Mouse (Mus musculus): ENCODE results near the gene Meis1.
A peak's percentile ranks its signal among the peaks of the same experiment; 100 is the strongest.

Meis1 gene

DNA sequence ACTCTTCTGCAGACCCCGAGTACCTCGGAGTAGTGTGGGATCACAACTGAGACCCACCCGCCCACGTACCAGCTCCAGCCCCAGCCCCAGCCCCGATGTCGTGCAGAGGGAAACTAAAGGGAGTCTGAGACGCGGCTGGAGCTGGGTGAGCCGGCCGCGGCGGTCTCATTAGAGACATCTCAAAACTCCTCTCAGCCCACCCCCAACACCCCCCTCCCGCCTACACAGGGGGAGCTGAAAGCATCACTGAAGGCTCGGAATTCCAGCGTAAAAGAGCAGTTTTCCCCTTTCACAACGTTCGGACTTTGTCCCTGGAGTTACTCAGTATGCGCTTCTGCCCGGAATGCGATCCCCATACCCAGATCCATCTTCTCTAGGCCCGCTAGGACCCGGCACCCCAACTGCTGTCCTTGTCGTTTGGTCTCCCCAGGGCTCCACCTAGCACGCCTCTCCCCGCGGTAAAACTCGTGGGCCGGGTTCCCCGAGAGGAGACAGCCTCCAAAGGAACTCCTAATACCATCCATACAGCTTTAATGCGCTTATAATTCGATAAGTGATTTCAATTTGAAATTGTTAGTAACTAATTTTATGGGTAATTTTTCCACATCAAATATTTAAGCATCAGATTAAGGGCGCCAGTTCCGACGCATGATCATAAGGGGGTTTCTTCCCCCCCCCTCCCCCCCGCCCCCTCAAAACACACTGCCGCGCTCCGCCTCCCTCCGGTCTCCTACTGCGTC, 141.7 kb downstream of the Meis1 start:
- no peak for DNase-seq (ENCODE audit: low spot score in 2 of 2)

- no peak for DNase-seq (ENCODE audit: low spot score in 2 of 2)
Observed at GRCm38 (mm10) chr11:18875911-18876885, 142.6 kb downstream of the Meis1 start.

GRCm38 (mm10) chr11:18875001-18875902, 143.5 kb downstream of the Meis1 start:
- no peak for DNase-seq (ENCODE audit: low spot score in 2 of 2)

- DNase-seq (ENCODE audit: low spot score in 2 of 2): no peak
Observed at GRCm38 (mm10) chr11:18874278-18875000, 144.3 kb downstream of the Meis1 start.

- DNase-seq (ENCODE audit: low spot score in 2 of 2): no peak
Observed at GRCm38 (mm10) chr11:18873451-18874277, 145.1 kb downstream of the Meis1 start.

DNA sequence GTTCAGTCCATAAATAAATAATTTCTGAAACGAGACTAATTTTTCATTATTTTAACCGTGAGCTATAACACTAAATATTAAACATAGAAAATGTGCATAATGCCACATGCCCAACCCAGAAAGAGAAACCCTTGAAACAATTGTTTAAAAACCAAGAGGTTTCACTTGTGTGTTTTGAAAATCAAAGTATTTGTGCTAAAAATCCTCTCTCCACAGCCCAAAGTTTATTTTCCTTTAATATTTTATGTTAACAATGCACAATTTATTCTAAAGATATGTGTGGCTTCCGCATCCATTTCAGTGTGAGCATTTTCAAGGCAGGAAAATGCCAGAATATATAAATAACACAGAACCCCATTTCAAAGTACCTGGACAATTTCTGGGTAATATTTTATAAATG, 146.0 kb downstream of the Meis1 start:
- DNase-seq (ENCODE audit: low spot score in 2 of 2): no peak

GRCm38 (mm10) chr11:18872118-18872751, 146.6 kb downstream of the Meis1 start:
- no peak for DNase-seq (ENCODE audit: low spot score in 2 of 2)

- peak; percentile 26 to 56 for DNase-seq (ENCODE audit: low spot score in 2 of 2)
Observed at GRCm38 (mm10) chr11:18871170-18872081, 147.4 kb downstream of the Meis1 start.

GRCm38 (mm10) chr11:18870121-18870931, 148.5 kb downstream of the Meis1 start:
- DNase-seq (ENCODE audit: low spot score in 2 of 2): no peak

DNA sequence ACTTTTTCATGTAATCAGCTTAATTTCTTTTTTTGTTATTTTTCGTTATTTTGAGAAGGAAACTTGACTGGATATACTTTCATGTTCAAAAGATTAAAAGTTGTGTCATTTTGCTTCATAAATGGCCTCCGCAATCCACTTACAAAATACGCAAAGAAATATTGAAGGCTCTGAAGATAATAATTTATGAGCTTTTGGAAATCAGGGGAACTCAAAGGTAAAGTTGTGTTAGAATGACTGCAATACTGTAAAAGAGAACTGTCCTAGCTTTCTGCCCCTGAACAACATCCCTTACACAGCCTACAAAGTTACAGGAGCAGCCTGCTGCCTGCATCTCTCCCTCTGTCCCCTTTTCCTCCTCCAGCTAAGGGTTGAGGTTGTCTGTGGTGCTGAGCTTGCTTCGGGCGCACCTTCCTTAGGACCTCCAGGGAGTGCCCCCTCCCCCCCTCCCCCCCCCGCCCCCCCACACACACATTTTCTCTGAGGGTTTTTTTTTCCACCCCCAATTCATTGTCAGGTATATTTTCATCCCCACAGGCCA, 149.3 kb downstream of the Meis1 start:
- no peak for DNase-seq (ENCODE audit: low spot score in 2 of 2)

GRCm38 (mm10) chr11:18867665-18868064, 151.1 kb downstream of the Meis1 start:
- no peak for DNase-seq (ENCODE audit: low spot score in 2 of 2)

DNA sequence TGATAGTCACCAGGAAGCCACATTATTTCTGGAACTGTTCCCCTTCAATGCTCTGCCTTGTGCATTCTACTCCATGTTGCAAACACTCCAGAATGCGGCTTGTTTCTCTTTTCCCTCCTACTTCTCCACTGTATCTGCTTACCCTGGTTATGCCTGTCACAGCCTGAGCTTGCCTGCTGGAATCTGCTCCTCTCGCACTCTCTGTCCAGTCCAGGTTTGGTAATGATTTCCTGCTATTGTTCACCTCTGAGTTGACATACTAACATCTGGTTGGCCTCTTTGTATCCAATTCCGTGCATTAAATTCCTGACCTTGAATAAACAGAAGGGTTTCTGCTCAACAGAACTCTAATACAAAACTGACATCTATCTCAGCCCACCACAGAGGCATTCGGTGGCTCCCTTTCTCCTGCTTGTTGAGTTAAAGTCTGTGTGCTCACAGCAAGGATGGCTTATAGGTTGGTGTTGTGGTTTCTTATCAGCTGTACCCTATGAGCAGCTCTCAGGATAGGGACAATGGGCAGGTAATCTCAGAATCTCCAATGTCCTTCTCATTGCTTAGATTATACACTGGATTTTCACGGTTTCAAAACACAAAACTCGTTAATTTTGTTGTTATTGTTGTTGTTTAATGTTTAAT, 152.5 kb downstream of the Meis1 start:
- no peak for DNase-seq (ENCODE audit: low spot score in 2 of 2)

- DNase-seq (ENCODE audit: low spot score in 2 of 2): no peak
Observed at GRCm38 (mm10) chr11:18850772-18851171, 168.0 kb downstream of the Meis1 start.

- no peak for DNase-seq (ENCODE audit: low spot score in 2 of 2)
Observed at GRCm38 (mm10) chr11:18847650-18848049, 171.1 kb downstream of the Meis1 start.

GRCm38 (mm10) chr11:18846472-18846871, 172.3 kb downstream of the Meis1 start:
- DNase-seq (ENCODE audit: low spot score in 2 of 2): no peak

- DNase-seq (ENCODE audit: low spot score in 2 of 2): no peak
Observed at GRCm38 (mm10) chr11:18845900-18846299, 172.9 kb downstream of the Meis1 start.

DNA sequence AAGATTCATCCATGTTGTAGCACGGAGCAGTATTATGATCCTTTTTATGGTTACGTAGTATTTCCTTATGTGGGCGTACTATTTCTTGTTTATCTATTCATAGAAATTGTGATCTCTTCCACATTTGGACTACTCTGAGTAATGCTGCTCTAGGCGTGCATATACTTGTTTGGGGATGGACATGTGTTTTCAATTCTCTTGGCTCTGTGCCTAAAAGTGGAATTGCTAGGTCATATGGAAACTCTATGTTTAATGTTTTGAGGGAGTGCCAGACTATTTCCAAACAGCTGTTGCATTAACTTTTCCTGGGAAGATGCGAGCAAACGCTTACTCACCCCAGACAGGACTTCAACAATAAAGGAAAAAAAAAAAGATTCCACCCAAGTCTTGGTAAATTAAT, 173.3 kb downstream of the Meis1 start:
- no peak for DNase-seq (ENCODE audit: low spot score in 2 of 2)

Measured in urinary bladder, adult 18-20 months (tissue).